Comparison of ENCODE assay signal across 16 mouse cellular contexts in genomic region chr2:29004037-29004436, GRCm38 (mm10). TPM values are rescaled to one million over a fixed set of nuclear protein-coding genes. Genes with fewer than 3 reads are reported as not detected.
"Had no signal": no experiment of that assay in that cellular context is flagged by ENCODE, and none has a peak within 500 bp of the region (broad histone marks: within the 10 kb centered on the region; RNA-seq: fewer than 3 reads in every experiment).

No protein-coding gene starts in this region.

- H3K9ac ChIP-seq: intestine, embryonic 15.5 days; limb, embryonic 12.5 days; liver, embryonic 15.5 days; neural tube, embryonic 15.5 days; stomach, embryonic 15.5 days had no signal

- H3K27me3 ChIP-seq: intestine, embryonic 15.5 days; liver, embryonic 15.5 days; stomach, embryonic 15.5 days had no signal

- H3K9me3 ChIP-seq: intestine, embryonic 15.5 days; limb, embryonic 12.5 days; liver, embryonic 15.5 days; neural tube, embryonic 15.5 days; stomach, embryonic 15.5 days had no signal

- H3K36me3 ChIP-seq: intestine, embryonic 15.5 days; limb, embryonic 12.5 days; liver, embryonic 15.5 days; neural tube, embryonic 15.5 days; stomach, embryonic 15.5 days had no signal

- H3K4me1 ChIP-seq: intestine, embryonic 15.5 days; limb, embryonic 12.5 days; liver, embryonic 15.5 days; stomach, embryonic 15.5 days had no signal

- ATAC-seq: intestine, embryonic 15.5 days had no signal

- H3K27ac ChIP-seq: intestine, embryonic 15.5 days; layer of hippocampus, adult 2 months; limb, embryonic 12.5 days; liver, embryonic 15.5 days; macrophage; neural tube, embryonic 15.5 days; stomach, embryonic 15.5 days had no signal

- H3K4me2 ChIP-seq: intestine, embryonic 15.5 days; limb, embryonic 12.5 days; liver, embryonic 15.5 days; neural tube, embryonic 15.5 days; stomach, embryonic 15.5 days had no signal

- DNase-seq: kidney, adult 18-20 months; kidney, postnatal 10 days; kidney, postnatal 4 days; liver; lung, adult 2 months; lung, postnatal 10 days; right cerebral cortex, adult 18-20 months; spleen, adult 18-20 months had no signal

- H3K4me3 ChIP-seq: intestine, embryonic 15.5 days; layer of hippocampus, adult 2 months; limb, embryonic 12.5 days; liver, embryonic 15.5 days; myocyte; neural tube, embryonic 15.5 days; stomach, embryonic 15.5 days had no signal

RNA-seq across cellular contexts. Expression of gene Cfap77, which starts 50.8 kb away (rescaled TPM):
- polyA plus RNA-seq: liver, embryonic 15.5 days; macrophage had no signal
